Mouse (Mus musculus): ENCODE data around the gene Rab3a. TPM values are rescaled to one million over a fixed set of nuclear protein-coding genes. Genes with fewer than 3 reads are reported as not detected.
A peak's percentile ranks its signal among the peaks of the same experiment; 100 is the strongest.

Rab3a gene
- polyA plus RNA-seq, 1 experiment: 34.9 TPM

DNA sequence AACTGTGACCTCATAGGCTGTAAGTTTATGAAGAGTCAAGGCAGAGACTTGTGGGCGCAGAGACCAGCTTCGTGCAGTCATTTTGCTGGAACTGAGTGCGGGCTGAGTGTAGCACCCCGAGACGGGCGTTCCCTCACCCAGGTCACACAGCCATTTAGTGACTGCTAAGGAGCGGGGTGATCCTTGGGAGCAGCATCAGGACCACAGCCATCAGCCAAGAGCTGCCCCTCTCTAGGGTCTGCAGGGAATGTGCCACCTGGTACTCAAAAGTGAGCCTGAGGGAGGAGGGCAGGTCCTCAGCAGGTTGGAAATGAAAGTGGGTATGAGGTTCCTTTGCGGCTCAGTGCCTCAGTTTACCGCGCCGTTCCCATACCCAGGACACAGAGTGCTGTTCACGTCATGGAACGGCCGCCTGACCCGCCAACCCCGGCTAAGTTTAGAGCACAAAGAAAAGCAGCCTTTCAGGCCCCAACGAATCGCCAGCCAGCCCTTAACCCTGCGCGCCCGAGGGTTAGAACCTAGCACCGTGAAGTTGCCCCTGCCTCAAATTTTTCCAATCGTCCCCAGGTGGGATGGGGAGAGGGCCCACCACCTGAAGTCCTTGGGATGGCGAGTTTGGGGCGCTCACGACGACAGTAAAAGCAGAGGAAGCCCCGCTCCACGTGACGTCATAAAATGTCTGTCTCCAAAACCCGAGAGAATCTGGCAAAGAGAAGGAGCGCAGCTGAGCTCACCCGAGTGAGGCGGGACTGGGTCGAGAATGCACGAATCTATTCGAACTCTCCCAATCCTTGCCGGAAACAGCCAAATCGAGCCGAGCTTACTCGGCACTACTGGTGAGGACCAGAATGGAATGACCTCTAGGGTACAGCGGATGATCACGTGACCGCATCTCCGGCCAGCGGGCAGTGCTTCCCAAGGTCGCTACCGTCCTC lies 10.6 kb upstream of the Rab3a start:
- H3ac ChIP-seq (ENCODE audit: control insufficient read depth, insufficient read length): no peak overlapping the region
- H3K27me3 ChIP-seq (ENCODE audit: control insufficient read depth, insufficient read depth, insufficient read length): peaks cover 41% of the 10 kb centered on the region
- peak overlapping the region; percentile 6 for H3K4me2 ChIP-seq (ENCODE audit: low read depth)
- no peaks in the 10 kb centered on the region for H3K79me2 ChIP-seq (ENCODE audit: control insufficient read depth, insufficient read depth)
- no peak overlapping the region for H3K4me3 ChIP-seq
- TF ChIP-seq POLR2A (IDR thresholded peaks at IDR 0.05; ENCODE audit: insufficient read length, low read depth) (no peak), USF1 (IDR thresholded peaks at IDR 0.05; ENCODE audit: low read depth) (peak; percentile 19)
- H3K36me3 ChIP-seq (ENCODE audit: control insufficient read depth, insufficient read depth): no peaks in the 10 kb centered on the region

DNA sequence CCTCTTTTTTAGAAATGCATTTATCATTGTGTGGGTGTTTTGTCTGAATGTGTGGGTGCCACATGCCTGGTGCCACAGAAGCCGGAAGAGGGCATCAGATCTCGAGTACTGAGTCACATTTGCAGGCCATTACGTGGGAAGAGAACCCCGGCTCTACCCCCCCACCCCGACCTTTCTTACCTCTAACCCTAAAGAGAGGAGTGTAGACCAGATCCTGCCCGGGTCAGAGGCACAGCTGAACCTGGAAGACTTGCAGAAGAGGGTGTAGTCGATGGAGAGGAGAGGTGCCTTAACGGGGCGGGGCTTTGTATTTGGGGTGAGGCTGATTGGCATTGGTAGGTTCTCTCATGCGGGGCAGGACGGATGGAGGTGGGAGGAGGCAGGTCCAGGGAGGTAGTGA lies 9.7 kb upstream of the Rab3a start:
- no peak overlapping the region for H3K4me3 ChIP-seq
- H3K36me3 ChIP-seq (ENCODE audit: control insufficient read depth, insufficient read depth): no peaks in the 10 kb centered on the region
- H3K4me2 ChIP-seq (ENCODE audit: low read depth): no peak overlapping the region
- no peaks in the 10 kb centered on the region for H3K79me2 ChIP-seq (ENCODE audit: control insufficient read depth, insufficient read depth)
- H3ac ChIP-seq (ENCODE audit: control insufficient read depth, insufficient read length): no peak overlapping the region
- TF ChIP-seq SRF (IDR thresholded peaks at IDR 0.05; ENCODE audit: control insufficient read depth, insufficient read length, low read depth): no peak
- no peak for TF ChIP-seq MYOG (IDR thresholded peaks at IDR 0.05; ENCODE audit: control insufficient read depth in 1 of 3, insufficient read depth in 1 of 3, insufficient read length in 2 of 3, low read depth in 2 of 3)
- TF ChIP-seq POLR2A (IDR thresholded peaks at IDR 0.05; ENCODE audit: insufficient read length, low read depth): no peak
- H3K27me3 ChIP-seq (ENCODE audit: control insufficient read depth, insufficient read depth, insufficient read length): peaks cover 41% of the 10 kb centered on the region

DNA sequence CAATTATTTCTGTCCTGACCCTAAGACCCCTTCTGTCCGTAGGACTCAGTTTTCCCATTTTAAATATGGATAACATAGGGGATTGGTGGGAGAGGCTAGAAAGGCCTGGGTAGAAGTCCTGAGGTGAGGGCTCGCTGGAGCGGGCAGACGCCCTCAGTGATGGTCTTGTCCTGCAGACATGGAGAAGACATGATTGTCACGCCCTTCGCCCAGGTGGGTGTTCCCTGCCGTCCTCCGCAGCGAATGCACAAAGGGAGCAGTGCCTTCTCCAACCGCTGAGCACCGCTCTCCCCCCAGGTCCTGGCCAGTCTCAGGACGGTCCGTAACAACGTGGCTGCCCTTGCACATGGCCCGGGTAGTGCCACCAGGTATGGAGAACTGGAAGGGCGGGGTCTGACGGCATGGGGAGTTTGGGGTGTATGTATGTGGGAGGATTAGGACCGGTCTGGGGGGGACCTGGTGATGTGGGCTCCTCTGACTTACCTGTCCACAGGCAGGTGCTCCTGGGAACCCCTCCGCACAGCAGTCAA lies 8.7 kb upstream of the Rab3a start:
- H3K4me2 ChIP-seq (ENCODE audit: low read depth): no peak overlapping the region
- no peak overlapping the region for H3ac ChIP-seq (ENCODE audit: control insufficient read depth, insufficient read length)
- H3K36me3 ChIP-seq (ENCODE audit: control insufficient read depth, insufficient read depth): no peaks in the 10 kb centered on the region
- no peak for TF ChIP-seq MYOD1 (IDR thresholded peaks at IDR 0.05; ENCODE audit: control insufficient read depth in 1 of 3, insufficient read length in 2 of 3, low read depth in 2 of 3)
- no peak for TF ChIP-seq TCF12 (IDR thresholded peaks at IDR 0.05; ENCODE audit: insufficient read depth, poor library complexity, severe bottlenecking)
- TF ChIP-seq TCF3 (IDR thresholded peaks at IDR 0.05; ENCODE audit: insufficient read length, low read depth): no peak
- no peak for TF ChIP-seq SRF (IDR thresholded peaks at IDR 0.05; ENCODE audit: control insufficient read depth, insufficient read length, low read depth)
- TF ChIP-seq E2F4 (IDR thresholded peaks at IDR 0.05; ENCODE audit: insufficient read depth): no peak
- TF ChIP-seq POLR2A (IDR thresholded peaks at IDR 0.05; ENCODE audit: insufficient read length, low read depth): no peak
- no peak for TF ChIP-seq MYOG (IDR thresholded peaks at IDR 0.05; ENCODE audit: control insufficient read depth in 1 of 3, insufficient read depth in 1 of 3, insufficient read length in 2 of 3, low read depth in 2 of 3)
- TF ChIP-seq USF1 (IDR thresholded peaks at IDR 0.05; ENCODE audit: low read depth): no peak
- no peak for TF ChIP-seq CEBPB (IDR thresholded peaks at IDR 0.05; ENCODE audit: insufficient read depth, poor library complexity, severe bottlenecking)
- no peak for TF ChIP-seq REST (IDR thresholded peaks at IDR 0.05; ENCODE audit: insufficient read depth, insufficient read length)
- TF ChIP-seq MAX (IDR thresholded peaks at IDR 0.05; ENCODE audit: low read depth): no peak
- no peak overlapping the region for H3K4me3 ChIP-seq
- H3K79me2 ChIP-seq (ENCODE audit: control insufficient read depth, insufficient read depth): no peaks in the 10 kb centered on the region
- peaks cover 41% of the 10 kb centered on the region for H3K27me3 ChIP-seq (ENCODE audit: control insufficient read depth, insufficient read depth, insufficient read length)

DNA sequence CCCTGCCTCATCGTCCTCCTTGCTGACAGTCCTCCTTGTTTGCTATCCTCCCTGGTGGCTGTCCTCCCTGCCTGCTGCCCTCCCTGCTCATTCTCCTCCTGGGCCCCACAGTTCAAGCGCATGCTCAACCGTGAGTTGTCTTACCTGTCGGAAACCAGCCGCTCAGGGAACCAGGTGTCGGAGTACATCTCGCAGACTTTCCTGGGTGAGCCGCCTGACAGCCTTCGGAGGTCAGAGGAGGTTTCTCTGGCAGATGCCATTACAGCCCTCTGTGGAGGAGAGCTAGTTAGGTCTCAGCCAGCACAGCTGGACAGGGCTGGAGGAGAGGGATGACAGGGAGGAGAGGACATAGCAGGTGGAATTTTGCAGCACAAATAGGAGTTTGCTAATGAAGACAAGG lies 7.8 kb upstream of the Rab3a start:
- H3K27me3 ChIP-seq (ENCODE audit: control insufficient read depth, insufficient read depth, insufficient read length): peaks cover 41% of the 10 kb centered on the region
- H3K4me2 ChIP-seq (ENCODE audit: low read depth): no peak overlapping the region
- TF ChIP-seq E2F4 (IDR thresholded peaks at IDR 0.05; ENCODE audit: insufficient read depth) (no peak), CEBPB (IDR thresholded peaks at IDR 0.05; ENCODE audit: insufficient read depth, poor library complexity, severe bottlenecking) (no peak), POLR2AphosphoS2 (IDR thresholded peaks at IDR 0.05; ENCODE audit: insufficient read length, low read depth) (no peak), TCF3 (IDR thresholded peaks at IDR 0.05; ENCODE audit: insufficient read length, low read depth) (no peak), POLR2A (IDR thresholded peaks at IDR 0.05; ENCODE audit: insufficient read length, low read depth) (no peak), MYOD1 (IDR thresholded peaks at IDR 0.05; ENCODE audit: control insufficient read depth in 1 of 3, insufficient read length in 2 of 3, low read depth in 2 of 3) (no peak), USF1 (IDR thresholded peaks at IDR 0.05; ENCODE audit: low read depth) (no peak), MAX (IDR thresholded peaks at IDR 0.05; ENCODE audit: low read depth) (no peak)
- no peaks in the 10 kb centered on the region for H3K79me2 ChIP-seq (ENCODE audit: control insufficient read depth, insufficient read depth)
- H3K4me3 ChIP-seq: no peak overlapping the region
- H3ac ChIP-seq (ENCODE audit: control insufficient read depth, insufficient read length): no peak overlapping the region
- H3K36me3 ChIP-seq (ENCODE audit: control insufficient read depth, insufficient read depth): no peaks in the 10 kb centered on the region

DNA sequence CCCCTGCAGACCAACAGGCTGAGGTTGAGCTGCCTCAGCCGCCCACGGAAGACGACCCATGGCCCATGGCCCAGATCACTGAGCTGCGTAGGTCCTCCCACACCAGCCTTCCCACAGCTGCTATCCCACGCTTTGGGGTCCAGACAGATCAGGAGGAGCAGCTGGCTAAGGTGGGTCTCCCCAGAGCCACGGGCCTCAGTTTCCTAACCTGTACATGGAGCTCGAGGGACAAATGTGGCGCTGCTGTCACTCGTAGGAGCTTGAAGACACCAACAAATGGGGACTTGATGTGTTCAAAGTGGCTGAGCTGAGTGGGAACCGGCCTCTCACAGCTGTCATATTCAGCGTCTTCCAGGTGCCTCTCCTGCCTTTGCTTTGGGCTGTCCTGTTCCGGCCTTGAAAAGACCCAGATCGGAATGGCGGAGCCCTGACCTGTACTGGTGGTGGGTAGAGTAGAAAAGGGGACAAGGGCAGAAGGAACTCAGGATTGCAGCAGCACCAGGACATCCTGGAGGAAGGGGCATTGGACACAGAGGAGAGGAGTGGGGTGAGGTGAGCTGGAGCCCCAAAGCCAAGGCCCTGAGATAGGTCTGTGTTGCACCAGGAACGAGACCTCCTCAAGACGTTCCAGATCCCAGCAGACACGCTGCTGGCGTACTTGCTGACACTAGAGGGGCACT lies 7.1 kb upstream of the Rab3a start:
- Histone ChIP-seq H3K27me3 (ENCODE audit: control insufficient read depth, insufficient read depth, insufficient read length) (peaks cover 40% of the 10 kb centered on the region), H3K4me2 (ENCODE audit: low read depth) (no peak overlapping the region)

More for the DNA sequence above, 7.1 kb upstream of the Rab3a start:
- H3K4me3 ChIP-seq: no peak overlapping the region
- H3ac ChIP-seq (ENCODE audit: control insufficient read depth, insufficient read length): no peak overlapping the region
- TF ChIP-seq MYOD1 (IDR thresholded peaks at IDR 0.05; ENCODE audit: control insufficient read depth in 1 of 3, insufficient read length in 2 of 3, low read depth in 2 of 3) (peak in 2 of 3 experiments; percentile 22 to 42), REST (IDR thresholded peaks at IDR 0.05; ENCODE audit: insufficient read depth, insufficient read length) (no peak), MYOG (IDR thresholded peaks at IDR 0.05; ENCODE audit: control insufficient read depth in 1 of 3, insufficient read depth in 1 of 3, insufficient read length in 2 of 3, low read depth in 2 of 3) (peak in 1 of 3 experiments; percentile 1)
- H3K36me3 ChIP-seq (ENCODE audit: control insufficient read depth, insufficient read depth): no peaks in the 10 kb centered on the region
- no peaks in the 10 kb centered on the region for H3K79me2 ChIP-seq (ENCODE audit: control insufficient read depth, insufficient read depth)

All from myocyte (in vitro differentiated cells).